Mouse (Mus musculus) stomach, embryonic 15.5 days (tissue): ENCODE measurements around the gene Ndufs2. TPM values are rescaled to one million over a fixed set of nuclear protein-coding genes. Genes with fewer than 3 reads are reported as not detected.
A peak's percentile ranks its signal among the peaks of the same experiment; 100 is the strongest.
"Not testable (repeated sequence)": the region's sequence is repeated elsewhere in the genome, so short reads cannot be mapped to it uniquely, and the experiment has no call there.

ENCODE experiments used
- ATAC-seq: fragments of 200-750 bp; cut with Nextera tagmentation; 2 replicates; pipeline ENCODE4 v1.8.0; 2017; ENCODE audit warnings: low read depth, moderate number of reproducible peaks, moderate TSS enrichment; ENCODE audit not compliant: insufficient read depth, low FRiP score
- H3K27ac ChIP-seq: fragments of 300-500 bp; sonication (generic); 2 replicates; pipeline ENCODE4 v1.5.1; 2015; ENCODE audit warnings: mild to moderate bottlenecking, inconsistent platforms
- H3K27me3 ChIP-seq: fragments of 300-500 bp; sonication (generic); replicated peaks from 2 replicates; pipeline ENCODE4 v1.6.1; 2015; ENCODE audit warnings: inconsistent platforms
- H3K36me3 ChIP-seq: fragments of 300-500 bp; sonication (generic); 2 replicates; pipeline ENCODE4 v1.6.1; 2015; ENCODE audit warnings: inconsistent platforms
- H3K4me1 ChIP-seq: fragments of 300-500 bp; sonication (generic); 2 replicates; pipeline ENCODE4 v1.6.1; 2015; ENCODE audit warnings: inconsistent platforms
- H3K4me2 ChIP-seq: fragments of 300-500 bp; sonication (generic); 2 replicates; pipeline ENCODE4 v1.6.1; 2015; ENCODE audit warnings: mild to moderate bottlenecking, inconsistent platforms
- H3K4me3 ChIP-seq: fragments of 300-500 bp; sonication (generic); replicated peaks from 2 replicates; pipeline ENCODE4 v1.5.1; 2015; ENCODE audit warnings: inconsistent platforms
- H3K9ac ChIP-seq: fragments of 300-500 bp; sonication (generic); 2 replicates; pipeline ENCODE4 v1.6.1; 2015; ENCODE audit warnings: inconsistent platforms
- H3K9me3 ChIP-seq: fragments of 300-500 bp; sonication (generic); 2 replicates; pipeline ENCODE4 v1.6.1; 2016; ENCODE audit warnings: inconsistent platforms
- WGBS: fragments of 180-500 bp; shearing (Covaris S2); methylation state at CpG from one replicate; pipeline ENCODE4 v1.1.7; 2015; 5-methylcytosine and 5-hydroxymethylcytosine counted together
- polyA plus RNA-seq: library from polyadenylated mRNA; unstranded; fragments of >200 nt; fragmentation: Nextera tagmentation; extraction: Ambion mirVana; gene quantifications from 2 replicates; pipeline ENCODE4 v1.2.1, GENCODE M21; 2015

Ndufs2 gene
- polyA plus RNA-seq, 1 experiment from 2014 or later = 238 TPM

GRCm38 (mm10) chr1:171248386-171249226 lies 2.6 kb downstream of the Ndufs2 start:
- Histone ChIP-seq H3K27ac (peak overlapping the region; percentile 92), H3K4me3 (no peak overlapping the region), H3K4me1 (peaks cover 54% of the 10 kb centered on the region), H3K36me3 (peaks cover 6% of the 10 kb centered on the region; the same call in 1 of the 2 replicates), H3K9me3 (no peaks in the 10 kb centered on the region), H3K9ac (no peak overlapping the region), H3K4me2 (peak overlapping the region; percentile 63; the same call in 1 of the 2 replicates), H3K27me3 (no peaks in the 10 kb centered on the region)
- ATAC-seq = no peak
- 57% methylated on average over 3 of the region's 3 CpGs for WGBS

GRCm38 (mm10) chr1:171247916-171248315 lies 3.3 kb downstream of the Ndufs2 start:
- Histone ChIP-seq H3K4me2 (peak overlapping the region; percentile 63), H3K9ac (no peak overlapping the region), H3K27me3 (no peaks in the 10 kb centered on the region), H3K9me3 (no peaks in the 10 kb centered on the region), H3K4me1 (peaks cover 53% of the 10 kb centered on the region), H3K27ac (peak overlapping the region; percentile 92), H3K4me3 (peak overlapping the region; percentile 72; the same call in 1 of the 2 replicates), H3K36me3 (peaks cover 11% of the 10 kb centered on the region; the same call in 1 of the 2 replicates)
- ATAC-seq = no peak
- 20% methylated on average over 4 of the region's 4 CpGs for WGBS

- Histone ChIP-seq H3K9ac (peak overlapping the region; percentile 29; the same call in 1 of the 2 replicates), H3K27ac (peak overlapping the region; percentile 92), H3K36me3 (peaks cover 15% of the 10 kb centered on the region; the same call in 1 of the 2 replicates), H3K4me2 (peak overlapping the region; percentile 63), H3K4me3 (peak overlapping the region; percentile 72), H3K27me3 (no peaks in the 10 kb centered on the region), H3K9me3 (no peaks in the 10 kb centered on the region), H3K4me1 (peaks cover 49% of the 10 kb centered on the region)
- WGBS = 9% methylated on average over 13 of the region's 13 CpGs
- no peak for ATAC-seq
These were observed 3.7 kb downstream of the Ndufs2 start for GRCm38 (mm10) chr1:171247453-171247841.

GRCm38 (mm10) chr1:171246709-171247452 lies 4.3 kb downstream of the Ndufs2 start:
- ATAC-seq = peak; percentile 90
- H3K27me3 ChIP-seq = no peaks in the 10 kb centered on the region
- peak overlapping the region; percentile 72 for H3K4me3 ChIP-seq
- H3K9me3 ChIP-seq = no peaks in the 10 kb centered on the region
- peaks cover 17% of the 10 kb centered on the region; the same call in 1 of the 2 replicates for H3K36me3 ChIP-seq
- peaks cover 45% of the 10 kb centered on the region for H3K4me1 ChIP-seq
- peak overlapping the region; percentile 88 for H3K9ac ChIP-seq
- peak overlapping the region; percentile 79 for H3K4me2 ChIP-seq
- WGBS = under 1% methylated on average over 41 of the region's 41 CpGs
- peak overlapping the region; percentile 92 for H3K27ac ChIP-seq

- H3K9ac ChIP-seq = no peak overlapping the region
- H3K4me2 ChIP-seq = peak overlapping the region; percentile 79; the same call in 1 of the 2 replicates
- no peak overlapping the region for H3K4me3 ChIP-seq
- no peak for ATAC-seq
- WGBS = 81% methylated on average over 8 of the region's 8 CpGs
- no peaks in the 10 kb centered on the region for H3K27me3 ChIP-seq
- no peaks in the 10 kb centered on the region for H3K9me3 ChIP-seq
- H3K4me1 ChIP-seq = peaks cover 32% of the 10 kb centered on the region
- H3K27ac ChIP-seq = no peak overlapping the region
- peaks cover 29% of the 10 kb centered on the region for H3K36me3 ChIP-seq
These were observed 5.8 kb downstream of the Ndufs2 start for GRCm38 (mm10) chr1:171245353-171245752.

GRCm38 (mm10) chr1:171241952-171242351 lies 9.2 kb downstream of the Ndufs2 start:
- Histone ChIP-seq H3K36me3 (peaks cover 49% of the 10 kb centered on the region), H3K4me1 (peaks cover 12% of the 10 kb centered on the region; the same call in 1 of the 2 replicates)
- H3K4me3 ChIP-seq, H3K9me3 ChIP-seq, ATAC-seq, H3K9ac ChIP-seq, H3K27ac ChIP-seq, H3K4me2 ChIP-seq, H3K27me3 ChIP-seq: not testable (repeated sequence)
- WGBS = 85% methylated on average over 12 of the region's 12 CpGs

- H3K4me3 ChIP-seq = no peak overlapping the region
- no peaks in the 10 kb centered on the region for H3K9me3 ChIP-seq
- H3K4me2 ChIP-seq = no peak overlapping the region
- peaks cover 57% of the 10 kb centered on the region for H3K36me3 ChIP-seq
- WGBS = 89% methylated on average over 10 of the region's 10 CpGs
- peaks cover 6% of the 10 kb centered on the region; the same call in 1 of the 2 replicates for H3K4me1 ChIP-seq
- no peak for ATAC-seq
- H3K27me3 ChIP-seq = no peaks in the 10 kb centered on the region
- H3K9ac ChIP-seq = no peak overlapping the region
- H3K27ac ChIP-seq = no peak overlapping the region
These were observed 10.3 kb downstream of the Ndufs2 start for GRCm38 (mm10) chr1:171240911-171241310.

GRCm38 (mm10) chr1:171239992-171240744 lies 11.0 kb downstream of the Ndufs2 start:
- peaks cover 63% of the 10 kb centered on the region for H3K36me3 ChIP-seq
- no peak for ATAC-seq
- peak overlapping the region; percentile 33; the same call in 1 of the 2 replicates for H3K27ac ChIP-seq
- no peaks in the 10 kb centered on the region for H3K27me3 ChIP-seq
- no peak overlapping the region for H3K9ac ChIP-seq
- H3K4me2 ChIP-seq = no peak overlapping the region
- WGBS = 64% methylated on average over 15 of the region's 15 CpGs
- H3K9me3 ChIP-seq = no peaks in the 10 kb centered on the region
- H3K4me3 ChIP-seq = no peak overlapping the region
- H3K4me1 ChIP-seq = no peaks in the 10 kb centered on the region

- Histone ChIP-seq H3K4me1 (no peaks in the 10 kb centered on the region), H3K4me3 (no peak overlapping the region), H3K9ac (no peak overlapping the region), H3K4me2 (no peak overlapping the region), H3K9me3 (no peaks in the 10 kb centered on the region), H3K27me3 (no peaks in the 10 kb centered on the region), H3K27ac (no peak overlapping the region), H3K36me3 (peaks cover 70% of the 10 kb centered on the region)
- WGBS = 70% methylated on average over 14 of the region's 14 CpGs
- ATAC-seq = no peak
These were observed 12.7 kb downstream of the Ndufs2 start for GRCm38 (mm10) chr1:171238463-171238862.

GRCm38 (mm10) chr1:171237438-171237837 lies 13.8 kb downstream of the Ndufs2 start:
- H3K9ac ChIP-seq = no peak overlapping the region
- 56% methylated on average over 6 of the region's 6 CpGs for WGBS
- H3K4me1 ChIP-seq = no peaks in the 10 kb centered on the region
- ATAC-seq = no peak
- no peak overlapping the region for H3K27ac ChIP-seq
- H3K9me3 ChIP-seq = no peaks in the 10 kb centered on the region
- no peak overlapping the region for H3K4me2 ChIP-seq
- H3K36me3 ChIP-seq = peaks cover 61% of the 10 kb centered on the region
- H3K27me3 ChIP-seq = no peaks in the 10 kb centered on the region
- H3K4me3 ChIP-seq = no peak overlapping the region

- no peak overlapping the region for H3K9ac ChIP-seq
- ATAC-seq = no peak
- no peaks in the 10 kb centered on the region for H3K9me3 ChIP-seq
- H3K4me2 ChIP-seq = no peak overlapping the region
- no peak overlapping the region for H3K27ac ChIP-seq
- WGBS = 74% methylated on average over 4 of the region's 4 CpGs
- H3K36me3 ChIP-seq = peaks cover 51% of the 10 kb centered on the region
- H3K27me3 ChIP-seq = no peaks in the 10 kb centered on the region
- no peak overlapping the region for H3K4me3 ChIP-seq
- H3K4me1 ChIP-seq = no peaks in the 10 kb centered on the region
These were observed 15.4 kb downstream of the Ndufs2 start for GRCm38 (mm10) chr1:171235791-171236190.
